Mouse (Mus musculus) stomach, embryonic 14.5 days (tissue): ENCODE measurements around the gene Crb3. TPM values are rescaled to one million over a fixed set of nuclear protein-coding genes. Genes with fewer than 3 reads are reported as not detected.

ENCODE experiments used
- polyA plus RNA-seq: library from polyadenylated mRNA; unstranded; fragments of >200 nt; fragmentation: Nextera tagmentation; extraction: Ambion mirVana; gene quantifications from 2 replicates; pipeline ENCODE4 v1.2.1, GENCODE M21; 2014

The Crb3 gene
- polyA plus RNA-seq, 1 experiment from 2014 or later = 44.2 TPM

Other genes with a start within 250 kb of the Crb3 start
- gene Rfx2, start 228.1 kb upstream of the Crb3 start, polyA plus RNA-seq = 6.7 TPM in 2 replicates
- gene Acsbg2, start 184.7 kb upstream of the Crb3 start, polyA plus RNA-seq = not detected in 2 replicates
- gene 1700061G19Rik, start 183.6 kb upstream of the Crb3 start, polyA plus RNA-seq = 0.35 and 0.76 TPM in 2 replicates
- 26.8 and 29.6 TPM in 2 replicates for gene Mllt1, start 123.7 kb upstream of the Crb3 start, polyA plus RNA-seq
- gene Acer1, start 77.0 kb upstream of the Crb3 start, polyA plus RNA-seq = not detected in 2 replicates
- gene Clpp, start 68.8 kb upstream of the Crb3 start, polyA plus RNA-seq = 146 and 164 TPM in 2 replicates
- gene Alkbh7, start 61.8 kb upstream of the Crb3 start, polyA plus RNA-seq = 41.8 and 43.7 TPM in 2 replicates
- 0.83 and 1.0 TPM in 2 replicates for gene Pspn, start 59.1 kb upstream of the Crb3 start, polyA plus RNA-seq
- 56.3 and 59.8 TPM in 2 replicates for gene Gtf2f1, start 47.8 kb upstream of the Crb3 start, polyA plus RNA-seq
- 0.64 and 0.77 TPM in 2 replicates for gene Gm17949, start 47.6 kb upstream of the Crb3 start, polyA plus RNA-seq
- 45.8 and 46.4 TPM in 2 replicates for gene Khsrp, start 27.6 kb upstream of the Crb3 start, polyA plus RNA-seq
- 0.28 TPM in 1 of 2 replicates, not detected in the other for gene Slc25a41, start 17.5 kb upstream of the Crb3 start, polyA plus RNA-seq
- 11.5 and 12.7 TPM in 2 replicates for gene Slc25a23, start 758 bp downstream of the Crb3 start, polyA plus RNA-seq
- 5.0 and 5.3 TPM in 2 replicates for gene Dennd1c, start 19.4 kb downstream of the Crb3 start, polyA plus RNA-seq
- 33.9 and 34.9 TPM in 2 replicates for gene Tubb4a, start 28.7 kb downstream of the Crb3 start, polyA plus RNA-seq
- 11.0 and 11.7 TPM in 2 replicates for gene Tnfsf9, start 46.2 kb downstream of the Crb3 start, polyA plus RNA-seq
- gene Cd70, start 90.7 kb downstream of the Crb3 start, polyA plus RNA-seq = not detected in 2 replicates
- gene Tnfsf14, start 135.1 kb downstream of the Crb3 start, polyA plus RNA-seq = 0.31 TPM in 1 of 2 replicates, not detected in the other
- 0.48 and 1.4 TPM in 2 replicates for gene C3, start 169.0 kb downstream of the Crb3 start, polyA plus RNA-seq
- gene Gpr108, start 189.3 kb downstream of the Crb3 start, polyA plus RNA-seq = 38.6 and 40.6 TPM in 2 replicates
- 33.4 and 35.4 TPM in 2 replicates for gene Trip10, start 190.3 kb downstream of the Crb3 start, polyA plus RNA-seq
- 1.8 and 2.7 TPM in 2 replicates for gene Vav1, start 220.0 kb downstream of the Crb3 start, polyA plus RNA-seq